Mouse (Mus musculus) midbrain, embryonic 10.5 days (tissue): Measurements from ENCODE around the gene Dll1. TPM values are rescaled to one million over a fixed set of nuclear protein-coding genes. Genes with fewer than 3 reads are reported as not detected.

ENCODE experiments used
- DNase-seq: peaks from one replicate; pipeline ENCODE4 v3.0.0-alpha.2; 2017; ENCODE audit warnings: low spot score
- H3K27ac ChIP-seq: fragments of 300-500 bp; sonication (generic); replicated peaks from 2 replicates; pipeline ENCODE4 v1.5.1; 2016; ENCODE audit warnings: mild to moderate bottlenecking
- H3K27me3 ChIP-seq: fragments of 300-500 bp; sonication (generic); 2 replicates; pipeline ENCODE4 v1.6.1; 2016; ENCODE audit warnings: low read depth, mild to moderate bottlenecking; ENCODE audit not compliant: poor library complexity, severe bottlenecking
- H3K36me3 ChIP-seq: fragments of 300-500 bp; sonication (generic); 2 replicates; pipeline ENCODE4 v1.6.1; 2016; ENCODE audit warnings: mild to moderate bottlenecking, moderate library complexity
- H3K4me1 ChIP-seq: fragments of 300-500 bp; sonication (generic); 2 replicates; pipeline ENCODE4 v1.6.1; 2016
- H3K4me3 ChIP-seq: fragments of 300-500 bp; sonication (generic); 2 replicates; pipeline ENCODE4 v1.5.1; 2016; ENCODE audit warnings: mild to moderate bottlenecking, moderate library complexity
- H3K9me3 ChIP-seq: fragments of 300-500 bp; sonication (generic); replicated peaks from 2 replicates; pipeline ENCODE4 v1.6.1; 2016; ENCODE audit warnings: mild to moderate bottlenecking
- WGBS: fragments of 180-500 bp; shearing (Covaris S2); methylation state at CpG from one replicate; pipeline ENCODE4 v1.1.7; 2016; 5-methylcytosine and 5-hydroxymethylcytosine counted together
- polyA plus RNA-seq: library from polyadenylated mRNA; unstranded; fragments of >200 nt; fragmentation: Nextera tagmentation; extraction: Ambion mirVana; gene quantifications from 2 replicates; pipeline ENCODE4 v1.2.1, GENCODE M21; 2016

Gene Dll1
- polyA plus RNA-seq, 1 experiment from 2014 or later: 68.1 TPM

GRCm38 (mm10) chr17:15395997-15396675 is 19.5 kb upstream of the Dll1 start, which contains the start of gene Fam120b:
Gene Fam120b (plus strand): TSS chr17:15396202.
- H3K4me3 ChIP-seq: peak within 1 kb of the TSS; percentile 83
- H3K27ac ChIP-seq: peak within 1 kb of the TSS; percentile 91
- H3K36me3 ChIP-seq: no peaks in the 10 kb centered on the region
- peaks cover 37% of the 10 kb centered on the region for H3K4me1 ChIP-seq
- peak; percentile 89 for DNase-seq
- no peaks in the 10 kb centered on the region for H3K9me3 ChIP-seq
- under 1% methylated on average over 31 of the region's 31 CpGs for WGBS
- peaks cover 15% of the 10 kb centered on the region for H3K27me3 ChIP-seq

GRCm38 (mm10) chr17:15389356-15389755 is 12.7 kb upstream of the Dll1 start:
- DNase-seq: no peak
- Histone ChIP-seq H3K27me3 (peaks cover 12% of the 10 kb centered on the region), H3K4me3 (no peak overlapping the region), H3K27ac (no peak overlapping the region), H3K36me3 (no peaks in the 10 kb centered on the region), H3K4me1 (no peaks in the 10 kb centered on the region), H3K9me3 (no peaks in the 10 kb centered on the region)
- 82% methylated on average over 8 of the region's 8 CpGs for WGBS

- Histone ChIP-seq H3K4me3 (no peak overlapping the region), H3K27me3 (peaks cover 16% of the 10 kb centered on the region), H3K4me1 (no peaks in the 10 kb centered on the region), H3K36me3 (no peaks in the 10 kb centered on the region), H3K27ac (no peak overlapping the region), H3K9me3 (no peaks in the 10 kb centered on the region)
- DNase-seq: no peak
- WGBS: 82% methylated on average over 4 of the region's 4 CpGs
These were observed 12.2 kb upstream of the Dll1 start for GRCm38 (mm10) chr17:15388892-15389291.

GRCm38 (mm10) chr17:15383360-15383759 is 6.7 kb upstream of the Dll1 start:
- Histone ChIP-seq H3K36me3 (no peaks in the 10 kb centered on the region), H3K9me3 (no peaks in the 10 kb centered on the region), H3K4me1 (peaks cover 50% of the 10 kb centered on the region), H3K4me3 (no peak overlapping the region), H3K27ac (0 out of 2 replicates have a peak overlapping the region, but pooled peaks have one; percentile 97), H3K27me3 (peaks cover 65% of the 10 kb centered on the region)
- DNase-seq: no peak
- WGBS: 95% methylated on average over 5 of the region's 5 CpGs

- H3K27ac ChIP-seq: peak overlapping the region; percentile 97
- peak overlapping the region; percentile 88 for H3K4me3 ChIP-seq
- peak; percentile 57 for DNase-seq
- no peaks in the 10 kb centered on the region for H3K9me3 ChIP-seq
- WGBS: 13% methylated on average over 7 of the region's 7 CpGs
- no peaks in the 10 kb centered on the region for H3K36me3 ChIP-seq
- peaks cover 63% of the 10 kb centered on the region for H3K4me1 ChIP-seq
- peaks cover 78% of the 10 kb centered on the region for H3K27me3 ChIP-seq
These were observed 5.4 kb upstream of the Dll1 start for GRCm38 (mm10) chr17:15381869-15382660.

GRCm38 (mm10) chr17:15381092-15381860 is 4.6 kb upstream of the Dll1 start:
- peak; percentile 71 for DNase-seq
- peaks cover 71% of the 10 kb centered on the region for H3K4me1 ChIP-seq
- WGBS: 4% methylated on average over 22 of the region's 22 CpGs
- H3K4me3 ChIP-seq: peak overlapping the region; percentile 88
- H3K27ac ChIP-seq: peak overlapping the region; percentile 97
- H3K36me3 ChIP-seq: no peaks in the 10 kb centered on the region
- H3K9me3 ChIP-seq: no peaks in the 10 kb centered on the region
- peaks cover 84% of the 10 kb centered on the region for H3K27me3 ChIP-seq

GRCm38 (mm10) chr17:15380641-15381051 is 4.0 kb upstream of the Dll1 start:
- Histone ChIP-seq H3K4me1 (peaks cover 76% of the 10 kb centered on the region), H3K36me3 (no peaks in the 10 kb centered on the region), H3K4me3 (peak overlapping the region; percentile 88), H3K27me3 (peaks cover 88% of the 10 kb centered on the region), H3K27ac (peak overlapping the region; percentile 97), H3K9me3 (no peaks in the 10 kb centered on the region)
- under 1% methylated on average over 27 of the region's 27 CpGs for WGBS
- peak; percentile 88 for DNase-seq

GRCm38 (mm10) chr17:15379741-15380526 is 3.3 kb upstream of the Dll1 start:
- Histone ChIP-seq H3K4me3 (peak overlapping the region; percentile 88), H3K27me3 (peaks cover 93% of the 10 kb centered on the region), H3K27ac (peak overlapping the region; percentile 97), H3K36me3 (no peaks in the 10 kb centered on the region), H3K9me3 (no peaks in the 10 kb centered on the region), H3K4me1 (peaks cover 83% of the 10 kb centered on the region)
- DNase-seq: no peak
- 7% methylated on average over 17 of the region's 17 CpGs for WGBS

GRCm38 (mm10) chr17:15378413-15379109 is 1.9 kb upstream of the Dll1 start:
- 3% methylated on average over 15 of the region's 15 CpGs for WGBS
- H3K27me3 ChIP-seq: peaks cover 93% of the 10 kb centered on the region
- peaks cover 13% of the 10 kb centered on the region for H3K36me3 ChIP-seq
- peak overlapping the region; percentile 97 for H3K27ac ChIP-seq
- no peaks in the 10 kb centered on the region for H3K9me3 ChIP-seq
- peak; percentile 65 for DNase-seq
- H3K4me3 ChIP-seq: peak overlapping the region; percentile 88
- H3K4me1 ChIP-seq: peaks cover 97% of the 10 kb centered on the region

- Histone ChIP-seq H3K9me3 (no peaks in the 10 kb centered on the region), H3K27me3 (peaks cover 93% of the 10 kb centered on the region)
These were observed 1.2 kb upstream of the Dll1 start for GRCm38 (mm10) chr17:15377901-15378300.

GRCm38 (mm10) chr17:15375701-15376493 is 775 bp downstream of the Dll1 start:
- H3K4me1 ChIP-seq: peaks cover 97% of the 10 kb centered on the region
- H3K27me3 ChIP-seq: peaks cover 81% of the 10 kb centered on the region

More at GRCm38 (mm10) chr17:15377901-15378300, 1.2 kb upstream of the Dll1 start:
- 0% methylated on average over 1 of the region's 1 CpGs for WGBS
- Histone ChIP-seq H3K4me3 (peak overlapping the region; percentile 88), H3K36me3 (peaks cover 20% of the 10 kb centered on the region), H3K27ac (peak overlapping the region; percentile 97), H3K4me1 (peaks cover 98% of the 10 kb centered on the region)
- peak; percentile 31 for DNase-seq

More at GRCm38 (mm10) chr17:15375701-15376493, 775 bp downstream of the Dll1 start:
- H3K36me3 ChIP-seq: peaks cover 36% of the 10 kb centered on the region
- no peaks in the 10 kb centered on the region for H3K9me3 ChIP-seq
- under 1% methylated on average over 69 of the region's 69 CpGs for WGBS
- DNase-seq: peak; percentile 89
- peak overlapping the region; percentile 88 for H3K4me3 ChIP-seq
- peak overlapping the region; percentile 97 for H3K27ac ChIP-seq
